Mouse (Mus musculus) hindlimb bud, embryonic 11.5 days (tissue): ENCODE measurements around the gene Kcnh2.

Experiments used
- DNase-seq: peaks from one replicate; pipeline ENCODE4 v3.0.0-alpha.2; 2012; ENCODE audit warnings: low read depth, low spot score; ENCODE audit errors: extremely low spot score

Kcnh2 gene

DNA sequence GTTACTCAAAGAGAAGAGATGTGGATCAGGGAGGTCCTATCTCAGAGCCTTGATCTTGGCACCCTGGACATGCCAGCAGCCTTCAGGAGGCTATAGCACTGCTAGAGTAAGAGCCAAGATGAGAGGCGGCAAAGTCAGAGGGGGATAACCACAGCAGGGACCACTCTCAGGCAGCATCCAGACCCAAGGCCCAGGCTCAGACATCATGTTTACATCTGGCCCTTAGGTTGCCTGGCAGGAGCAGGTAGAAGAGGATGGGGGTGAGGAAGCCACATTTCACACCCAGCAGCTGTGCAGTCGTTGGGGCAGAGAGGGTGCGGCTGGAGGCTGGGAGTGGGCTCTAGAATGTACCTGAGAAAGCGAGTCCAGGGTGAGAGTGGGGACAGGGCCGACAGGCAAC is 30.5 kb downstream of the Kcnh2 start:
- no peak for DNase-seq

DNA sequence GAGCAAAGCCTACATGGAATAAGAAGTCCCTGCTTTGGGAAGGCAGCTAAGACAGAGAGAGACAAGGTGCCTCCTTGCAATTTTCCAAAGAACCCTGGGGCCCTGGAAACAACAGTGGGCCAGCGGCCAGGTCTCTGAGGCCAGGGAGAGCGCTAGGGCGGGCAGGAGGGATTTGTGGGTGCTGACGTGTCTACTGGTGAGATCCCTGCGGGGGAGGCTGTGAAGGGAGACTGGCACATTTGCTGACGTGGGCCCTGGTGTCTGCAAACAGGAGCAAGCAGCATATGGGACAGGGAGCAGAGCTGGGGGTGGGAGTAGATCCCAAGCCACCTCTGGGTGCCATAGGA is 31.0 kb downstream of the Kcnh2 start:
- DNase-seq, result no peak

DNA sequence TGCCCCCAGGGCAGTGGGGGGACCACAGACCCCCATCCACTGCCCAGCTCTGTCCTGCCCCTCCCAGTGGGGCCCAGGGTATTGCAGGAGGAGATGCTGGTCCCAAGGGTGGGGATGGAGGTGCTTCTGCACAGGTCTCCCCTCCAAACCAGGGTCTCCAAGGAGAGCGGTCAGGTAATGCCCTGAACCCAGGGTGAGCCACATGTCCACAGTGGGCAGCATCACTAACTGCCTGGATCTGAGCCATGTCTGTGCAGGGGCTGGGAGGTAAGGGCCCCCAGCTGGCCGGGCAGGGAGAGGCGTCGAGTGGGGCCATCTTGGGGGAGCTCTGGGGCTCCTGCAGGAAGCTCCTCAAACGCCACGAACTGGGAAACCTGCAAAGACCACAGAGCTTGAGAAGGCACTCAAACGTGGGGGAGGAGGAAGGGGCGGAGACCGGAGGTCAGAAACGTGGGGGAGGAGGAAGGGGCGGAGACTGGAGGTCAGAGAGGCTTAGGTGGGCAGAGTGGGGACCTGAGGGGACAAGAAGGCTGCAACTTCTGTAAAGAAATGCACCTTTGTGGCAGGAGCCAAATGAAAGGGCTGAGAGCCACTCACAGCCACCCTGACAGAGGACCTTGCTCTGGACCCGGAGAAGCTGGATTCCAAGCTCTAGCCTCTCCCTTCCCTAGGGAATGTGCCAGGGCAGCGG is 31.5 kb downstream of the Kcnh2 start:
- DNase-seq, result no peak

DNA sequence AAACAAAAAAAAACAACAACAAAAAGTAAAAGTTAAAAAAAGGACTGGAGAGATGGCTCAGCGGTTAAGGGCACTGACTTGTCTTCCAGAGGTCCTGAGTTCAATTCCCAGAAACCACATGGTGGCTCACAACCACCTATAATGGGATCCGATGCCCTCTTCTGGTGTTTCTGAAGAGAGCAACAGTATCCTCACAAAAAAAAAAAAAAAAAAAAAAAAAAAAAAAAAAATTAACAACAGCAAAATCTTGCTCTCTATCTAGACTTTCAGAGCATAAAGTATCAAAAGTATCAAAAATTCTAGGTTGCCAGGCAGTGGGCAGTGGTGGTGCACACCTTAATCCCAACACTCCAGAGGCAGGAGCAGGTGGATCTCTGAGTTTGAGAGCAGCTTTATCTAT is 42.2 kb downstream of the Kcnh2 start:
- DNase-seq, result no peak

- DNase-seq, result no peak
Observed at GRCm38 (mm10) chr5:24308621-24309020, 42.8 kb downstream of the Kcnh2 start.

DNA sequence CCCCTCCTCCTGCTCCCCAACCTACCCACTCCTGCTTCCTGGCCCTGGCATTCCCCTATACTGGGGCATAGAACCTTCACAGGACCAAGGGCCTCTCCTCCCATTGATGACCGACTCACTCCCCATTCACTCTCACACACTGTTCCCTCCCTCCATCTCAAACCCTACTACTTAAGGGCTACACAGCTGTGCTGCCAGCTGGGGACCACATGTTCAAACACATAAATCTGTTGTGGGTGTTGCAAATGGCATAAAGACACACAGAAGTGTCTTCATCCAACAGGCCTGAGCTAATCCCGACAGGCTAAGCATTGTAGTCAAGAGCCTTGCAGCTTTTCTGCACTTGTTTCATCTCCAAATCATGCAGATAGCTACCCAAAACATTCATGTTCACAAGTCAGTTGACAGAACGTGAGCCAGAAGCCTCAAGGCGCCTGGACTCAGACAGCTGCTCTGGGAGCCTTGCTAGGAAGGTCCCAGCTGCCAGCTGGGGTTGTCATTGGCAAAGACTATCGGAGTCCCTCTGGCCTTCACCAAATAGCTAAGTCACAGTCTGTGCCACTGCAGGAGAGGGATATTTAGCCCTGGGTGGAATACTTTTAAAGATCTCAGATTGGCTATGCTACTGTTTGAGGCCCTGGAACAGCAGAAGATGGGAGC is 44.2 kb downstream of the Kcnh2 start:
- no peak for DNase-seq

- no peak for DNase-seq
Observed at GRCm38 (mm10) chr5:24303199-24303598, 48.2 kb downstream of the Kcnh2 start.

GRCm38 (mm10) chr5:24299845-24300589 is 51.4 kb downstream of the Kcnh2 start:
- DNase-seq, result no peak

GRCm38 (mm10) chr5:24291954-24292353 is 59.5 kb downstream of the Kcnh2 start:
- DNase-seq, result no peak

GRCm38 (mm10) chr5:24286221-24286970 is 65.0 kb downstream of the Kcnh2 start:
- DNase-seq, result no peak

GRCm38 (mm10) chr5:24284145-24284544 is 67.3 kb downstream of the Kcnh2 start:
- DNase-seq, result no peak

GRCm38 (mm10) chr5:24283181-24283580 is 68.2 kb downstream of the Kcnh2 start:
- DNase-seq, result no peak

DNA sequence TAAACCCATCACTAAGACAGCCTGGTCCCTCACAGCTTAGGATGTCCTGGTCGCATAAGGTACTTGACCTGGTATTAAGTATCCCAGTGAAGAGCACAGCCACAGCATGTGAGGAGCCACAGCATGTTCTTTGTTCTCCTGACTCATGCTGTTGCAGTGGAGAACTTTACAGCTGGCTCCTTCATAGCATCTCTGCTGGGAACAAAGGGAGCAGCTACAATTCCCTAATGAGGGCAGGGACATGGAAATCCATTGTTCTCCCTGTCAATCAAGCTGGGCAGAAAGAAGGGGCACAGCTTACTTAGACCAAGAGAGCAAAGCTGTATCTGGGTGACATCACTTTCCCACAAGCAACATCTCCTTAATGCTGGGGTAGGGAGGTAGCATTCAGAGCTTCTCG is 70.9 kb downstream of the Kcnh2 start:
- DNase-seq, result no peak

GRCm38 (mm10) chr5:24279527-24279926 is 71.9 kb downstream of the Kcnh2 start:
- DNase-seq, result no peak

- DNase-seq, result no peak
Observed at GRCm38 (mm10) chr5:24278206-24278605, 73.2 kb downstream of the Kcnh2 start.

DNA sequence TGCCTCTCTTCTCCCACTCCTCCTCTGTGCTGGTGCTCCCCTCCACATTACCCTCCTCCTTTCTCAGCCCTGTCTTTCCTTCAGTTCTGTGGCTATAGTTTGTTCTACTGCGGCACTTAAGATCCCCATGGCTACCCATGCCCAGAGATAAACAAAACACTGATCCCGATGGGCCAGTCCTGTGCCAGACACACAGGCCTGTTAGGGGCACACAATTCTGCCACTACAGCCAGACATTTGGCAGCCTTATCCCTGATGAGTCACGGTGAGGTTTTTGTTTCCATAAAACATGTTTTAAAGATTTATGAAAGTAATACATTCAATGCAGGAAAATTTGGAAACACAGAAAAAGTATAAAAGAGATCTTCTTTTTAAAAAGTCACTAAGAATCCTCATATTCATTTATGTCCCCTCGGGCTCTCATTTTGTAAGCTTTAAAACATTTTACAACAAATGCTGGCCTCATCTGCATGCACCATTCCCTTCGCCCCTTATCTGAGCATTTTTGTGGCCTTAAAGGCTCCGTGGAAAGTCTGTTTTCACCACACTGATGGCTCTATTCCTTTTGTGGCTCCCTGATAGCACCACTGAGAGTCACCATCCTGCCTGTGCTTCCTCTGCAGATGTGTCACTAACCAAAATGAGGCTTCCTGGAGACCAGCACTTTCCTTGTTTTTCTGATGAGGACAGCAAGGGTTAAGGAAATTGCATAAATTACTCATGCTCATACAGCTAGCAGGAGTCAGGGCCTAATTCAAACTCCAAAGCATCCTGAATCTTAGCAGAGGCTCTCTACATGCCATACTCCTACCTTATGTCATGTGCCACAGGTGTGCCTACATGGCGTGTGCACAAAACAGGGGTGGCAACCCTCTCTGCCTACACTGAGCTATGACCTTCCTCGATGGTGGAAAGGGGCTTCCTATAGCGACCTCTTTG is 77.5 kb downstream of the Kcnh2 start:
- DNase-seq, result no peak

DNA sequence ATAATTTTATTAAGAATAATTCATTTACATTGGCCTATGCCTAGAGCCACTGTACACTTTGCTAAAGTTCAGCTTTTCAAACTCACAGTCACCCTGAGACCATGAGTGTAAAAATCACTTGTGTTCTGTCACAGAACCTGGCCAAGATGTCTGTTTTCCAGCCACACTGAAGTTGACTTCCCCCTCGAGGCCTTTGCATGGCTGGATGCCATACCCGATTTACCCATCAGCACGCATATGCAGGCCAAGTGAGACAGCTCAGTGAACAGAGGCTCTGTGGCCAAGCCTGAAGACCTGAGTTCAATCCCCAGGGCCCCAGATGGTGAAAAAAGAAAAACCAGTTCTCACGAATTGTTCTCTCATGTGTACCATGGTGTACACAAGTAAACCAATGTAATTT is 80.5 kb downstream of the Kcnh2 start:
- DNase-seq, result no peak
